Mouse (Mus musculus): ENCODE data around the gene Pnn.
A peak's percentile ranks its signal among the peaks of the same experiment; 100 is the strongest.
"Not testable (repeated sequence)": the region's sequence is repeated elsewhere in the genome, so short reads cannot be mapped to it uniquely, and the experiment has no call there.

Pnn gene

DNA sequence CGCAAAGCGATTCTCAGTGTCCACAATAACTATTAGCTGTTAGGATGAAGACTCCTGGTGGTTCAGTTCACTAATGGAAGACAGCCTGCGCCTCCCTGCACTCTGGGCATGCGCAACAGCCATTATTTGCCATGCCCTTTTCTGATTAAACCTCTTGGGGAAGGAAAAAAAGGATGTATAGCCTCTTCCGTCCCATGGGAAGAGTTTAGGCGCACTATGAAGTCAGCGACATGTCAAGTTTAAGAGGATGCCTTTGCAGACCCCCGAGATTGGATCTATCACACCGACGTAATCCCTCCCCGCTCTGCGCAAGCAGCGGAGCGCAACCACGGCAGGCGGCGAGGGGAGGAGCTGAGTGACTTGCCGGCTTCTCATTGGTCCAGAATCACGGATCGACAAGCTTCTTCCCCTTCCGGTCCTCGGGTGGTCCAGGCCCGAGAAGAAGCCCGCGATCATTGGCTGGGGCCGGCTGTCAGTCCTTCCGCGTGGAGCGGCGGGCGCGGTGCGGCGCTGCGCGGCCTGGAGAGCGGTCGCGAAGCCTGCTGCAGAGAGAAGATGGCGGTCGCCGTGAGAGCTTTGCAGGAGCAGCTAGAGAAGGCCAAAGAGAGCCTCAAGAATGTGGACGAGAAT is at the start of gene Pnn:
Gene Pnn, plus strand, starts transcription at position 437 of the 630 bp plus-strand sequence.
- peak; percentile 98 for DNase-seq (ENCODE audit: low spot score)

- no peak for DNase-seq (ENCODE audit: low spot score)
Observed at GRCm38 (mm10) chr12:59017970-59018369, 48.7 kb upstream of the Pnn start.

DNA sequence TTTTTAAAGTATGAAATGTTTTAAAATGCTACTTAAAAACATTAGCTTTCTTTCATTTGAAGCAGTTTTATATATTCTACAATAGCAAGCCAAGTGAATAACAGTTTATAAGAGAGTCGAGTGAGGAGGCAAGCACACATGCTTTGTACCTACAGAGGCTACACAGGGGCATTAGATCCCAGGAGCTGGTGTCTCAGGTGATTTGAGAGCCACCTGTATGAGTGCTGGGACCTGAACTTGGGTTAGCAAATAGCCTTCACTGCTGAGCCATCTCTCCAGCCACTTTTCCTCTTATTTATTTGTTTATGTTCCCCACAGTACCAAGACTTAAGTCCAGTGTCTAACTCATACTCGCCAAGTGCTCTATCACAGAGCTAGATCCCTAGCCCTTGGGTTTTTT is 46.8 kb upstream of the Pnn start:
- DNase-seq (ENCODE audit: low spot score), result no peak

- no peak for DNase-seq (ENCODE audit: low spot score)
Observed at GRCm38 (mm10) chr12:59021306-59021705, 45.4 kb upstream of the Pnn start.

GRCm38 (mm10) chr12:59032101-59032500 is 34.6 kb upstream of the Pnn start:
- DNase-seq (ENCODE audit: low spot score), result no peak

DNA sequence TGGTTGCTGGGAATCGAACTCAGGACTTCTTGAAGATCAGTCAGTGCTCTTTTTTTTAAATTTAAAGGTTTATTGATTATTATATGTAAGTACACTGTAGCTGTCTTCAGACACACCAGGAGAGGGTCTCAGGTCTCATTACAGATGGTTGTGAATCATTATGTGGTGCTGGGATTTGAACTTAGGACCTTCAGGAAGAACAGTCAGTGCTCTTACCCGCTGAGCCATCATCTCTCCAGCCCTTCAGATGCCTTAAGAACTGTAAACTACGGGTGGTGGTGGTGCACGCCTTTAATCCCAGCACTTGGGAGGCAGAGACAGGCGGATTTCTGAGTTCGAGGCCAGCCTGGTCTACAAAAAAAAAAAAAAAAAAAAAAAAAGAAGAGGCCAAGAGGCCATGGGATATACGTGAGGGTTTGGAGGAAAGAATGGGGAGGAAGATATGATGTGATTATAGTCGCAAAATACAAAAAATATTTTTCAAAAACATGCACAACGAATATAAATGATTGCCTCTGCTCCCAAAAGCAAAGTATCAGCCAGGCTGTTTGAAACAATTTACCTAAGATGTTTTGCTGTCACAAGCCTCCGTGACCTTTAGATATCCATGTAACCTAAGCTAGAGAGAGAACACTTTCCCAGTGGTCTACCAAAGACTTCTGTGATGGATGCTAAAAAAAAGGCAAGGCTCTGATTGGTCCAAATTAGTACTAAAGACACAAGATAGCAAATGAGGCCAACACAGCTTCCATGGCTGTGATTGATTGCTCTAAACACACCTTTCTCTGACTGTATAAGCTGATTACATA is 27.3 kb upstream of the Pnn start:
- no peak for DNase-seq (ENCODE audit: low spot score)

- peak; percentile 84 for DNase-seq (ENCODE audit: low spot score)
Observed at GRCm38 (mm10) chr12:59039971-59040844, 26.5 kb upstream of the Pnn start.

DNA sequence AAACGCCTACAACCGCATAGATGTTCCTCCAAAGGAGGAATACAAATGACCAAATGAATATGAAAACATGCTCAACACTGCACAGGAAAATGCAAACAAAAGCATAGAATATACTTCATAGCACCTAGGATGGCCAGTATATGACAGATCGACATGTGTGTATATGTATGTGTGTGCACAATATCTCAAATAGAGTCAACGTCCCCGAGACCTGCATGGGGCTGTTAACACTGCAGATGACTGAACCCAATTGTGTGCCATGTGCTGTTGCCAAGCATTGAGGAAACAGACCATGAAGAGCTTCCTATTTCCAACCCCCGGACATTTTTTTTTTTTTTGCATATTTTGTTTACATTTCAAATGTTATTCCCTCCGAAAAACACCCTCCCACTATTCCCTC is 25.8 kb upstream of the Pnn start:
- no peak for DNase-seq (ENCODE audit: low spot score)

DNA sequence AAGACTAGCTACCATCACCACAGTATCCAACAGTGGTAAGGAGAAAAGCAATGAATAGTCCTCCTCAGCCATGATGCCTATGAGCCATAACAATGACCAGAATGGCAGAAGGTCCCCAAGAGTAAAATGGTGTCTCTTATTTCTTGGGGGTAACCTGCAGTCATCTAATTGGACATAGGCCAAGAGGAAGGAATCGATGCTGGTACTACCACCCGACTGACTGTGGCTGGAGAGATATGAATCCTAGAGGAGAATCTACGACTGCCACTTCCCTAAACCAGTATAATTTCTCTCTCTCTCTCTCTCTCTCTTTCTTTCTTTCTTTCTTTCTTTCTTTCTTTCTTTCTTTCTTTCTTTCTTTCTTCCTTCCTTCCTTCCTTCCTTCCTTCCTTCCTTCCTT is 14.2 kb upstream of the Pnn start:
- no peak for DNase-seq (ENCODE audit: low spot score)

DNA sequence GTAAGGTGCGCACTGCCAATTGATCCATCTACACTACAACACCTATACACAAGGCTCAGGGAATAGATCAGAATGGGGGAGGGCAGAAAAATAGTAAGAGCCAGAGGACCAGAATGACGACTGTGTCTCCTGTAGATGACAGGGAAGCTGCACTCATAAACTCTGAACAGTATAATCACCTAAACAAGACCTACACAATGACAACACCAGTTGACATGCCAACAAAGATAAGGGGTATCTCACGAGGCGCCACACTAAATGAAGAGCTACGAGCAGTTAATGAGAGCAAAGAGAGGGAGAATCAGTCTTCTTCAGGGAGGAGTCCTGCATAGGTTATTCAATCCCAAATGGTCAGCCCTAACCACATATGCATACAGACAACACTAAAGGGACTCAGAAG is 13.5 kb upstream of the Pnn start:
- no peak for DNase-seq (ENCODE audit: low spot score)

GRCm38 (mm10) chr12:59053976-59054375 is 12.7 kb upstream of the Pnn start:
- no peak for DNase-seq (ENCODE audit: low spot score)

- DNase-seq (ENCODE audit: low spot score), result no peak
Observed at GRCm38 (mm10) chr12:59055196-59055850, 11.4 kb upstream of the Pnn start.

DNA sequence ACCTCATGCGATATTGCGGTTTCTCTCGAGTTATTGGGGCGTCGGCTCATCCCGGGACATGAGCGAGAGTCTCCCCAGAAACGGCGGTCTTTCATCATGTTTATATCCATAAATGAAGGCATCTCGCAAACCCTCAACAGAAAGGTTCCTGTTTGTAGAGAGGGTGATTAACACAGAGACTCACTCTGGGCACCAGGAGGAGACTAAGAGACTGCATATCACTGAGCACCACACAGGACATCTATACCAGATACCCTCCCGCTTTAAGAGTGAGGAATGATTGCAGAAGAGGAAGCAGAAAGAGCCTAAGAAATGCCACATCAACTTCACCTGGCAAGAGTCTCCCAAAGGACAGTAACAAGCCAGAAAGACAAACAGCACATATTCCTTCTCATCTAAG is 10.5 kb upstream of the Pnn start:
- no peak for DNase-seq (ENCODE audit: low spot score)

DNA sequence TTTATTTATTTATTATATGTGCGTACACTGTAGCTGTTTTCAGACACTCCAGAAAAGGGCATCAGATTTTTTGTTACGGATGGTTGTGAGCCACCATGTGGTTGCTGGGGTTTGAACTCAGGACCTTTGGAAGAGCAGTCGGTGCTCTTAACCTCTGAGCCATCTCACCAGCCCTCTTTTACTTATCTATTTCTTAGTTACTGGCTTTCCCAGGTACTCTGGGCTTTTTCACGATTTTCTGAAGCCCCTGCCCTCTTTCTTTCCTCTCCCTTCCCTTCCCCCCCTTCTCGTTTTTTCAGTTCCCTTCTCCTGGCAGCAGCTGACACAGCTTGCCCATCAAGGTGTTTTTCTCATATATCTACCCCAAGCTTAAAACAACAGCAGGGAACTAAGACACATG is 8.4 kb upstream of the Pnn start:
- not testable (repeated sequence) for DNase-seq (ENCODE audit: low spot score)

- DNase-seq (ENCODE audit: low spot score), result no peak
Observed at GRCm38 (mm10) chr12:59060322-59060721, 6.4 kb upstream of the Pnn start.

DNA sequence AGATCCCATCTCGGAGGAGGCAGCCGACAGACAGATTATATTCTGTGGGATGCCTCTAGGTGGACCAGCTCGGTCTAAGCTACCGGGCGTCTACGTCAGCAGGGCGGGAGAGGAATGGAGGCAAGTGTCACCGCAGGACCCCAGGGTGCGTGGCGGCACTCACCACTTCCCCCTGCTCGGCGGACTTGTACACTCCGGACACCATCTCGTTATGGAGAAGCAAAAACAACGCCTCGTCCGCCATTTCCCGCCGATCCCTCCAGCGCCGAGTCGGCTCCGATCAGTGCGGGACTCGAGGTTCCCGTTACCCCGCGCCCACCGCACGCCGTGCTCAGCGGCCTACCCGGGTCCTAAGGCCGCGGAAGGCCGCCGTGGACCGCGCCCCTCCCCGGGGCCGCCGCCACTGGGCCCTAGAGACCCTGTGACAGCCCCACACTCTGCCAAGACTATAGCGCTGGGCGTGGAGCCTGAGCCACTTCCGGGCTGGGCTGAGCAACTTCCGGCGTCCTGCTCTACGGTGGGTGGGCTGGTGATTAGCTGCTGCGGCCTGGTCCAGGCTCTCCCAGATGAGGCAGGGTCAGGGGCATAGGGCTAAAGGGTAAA is 5.6 kb upstream of the Pnn start, which contains the start of gene Trappc6b:
Gene Trappc6b, minus strand, starts transcription at position 480 of the 603 bp plus-strand sequence.
- peak; percentile 90 for DNase-seq (ENCODE audit: low spot score)

GRCm38 (mm10) chr12:59064837-59065236 is 1.8 kb upstream of the Pnn start:
- no peak for DNase-seq (ENCODE audit: low spot score)

DNA sequence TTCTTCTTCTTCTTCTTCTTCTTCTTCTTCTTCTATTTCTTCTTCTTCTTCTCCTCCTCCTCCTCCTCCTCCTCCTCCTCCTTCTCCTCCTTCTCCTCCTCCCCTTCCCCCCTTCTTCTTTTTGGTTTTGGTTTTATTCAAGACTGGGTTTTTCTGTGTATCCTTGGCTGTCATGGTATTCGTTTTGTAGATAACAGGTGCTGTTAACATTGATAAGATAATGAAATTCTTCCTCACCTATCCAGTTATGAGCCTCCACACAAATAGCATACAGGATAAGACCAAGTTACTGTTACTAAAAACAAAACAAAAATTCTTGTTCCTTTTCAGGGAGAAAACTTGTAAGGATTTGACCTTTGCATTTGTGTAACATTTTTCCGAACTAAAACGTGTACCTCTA is 908 bp upstream of the Pnn start:
- DNase-seq (ENCODE audit: low spot score), result no peak

DNA sequence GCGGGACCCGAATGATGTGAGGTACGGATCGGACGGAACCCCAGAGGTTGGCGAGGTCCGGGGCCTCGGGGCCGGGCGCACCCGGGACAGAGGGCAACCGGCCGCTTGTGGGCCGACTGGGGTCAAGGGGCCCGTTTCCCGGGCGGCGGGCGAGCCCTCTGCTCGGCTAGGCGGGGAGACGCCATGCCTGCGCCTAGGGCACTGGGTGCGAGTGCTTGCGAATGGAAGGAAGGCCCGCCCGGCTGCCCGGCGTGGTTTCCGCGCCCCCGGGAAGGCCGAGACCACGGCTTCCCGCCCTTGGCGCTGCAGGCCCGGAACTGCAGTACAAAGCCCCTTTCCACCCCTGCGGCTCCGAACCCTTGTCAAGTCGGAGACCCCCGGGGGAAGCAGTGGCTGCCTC is 411 bp downstream of the Pnn start:
- DNase-seq (ENCODE audit: low spot score), result peak; percentile 8

GRCm38 (mm10) chr12:59068791-59069190 is 2.1 kb downstream of the Pnn start:
- DNase-seq (ENCODE audit: low spot score), result no peak

GRCm38 (mm10) chr12:59072286-59072685 is 5.6 kb downstream of the Pnn start:
- no peak for DNase-seq (ENCODE audit: low spot score)

GRCm38 (mm10) chr12:59074052-59074451 is 7.4 kb downstream of the Pnn start:
- no peak for DNase-seq (ENCODE audit: low spot score)

Measured in embryo, embryonic 10 days (tissue).